Mouse (Mus musculus) embryonic facial prominence, embryonic 15.5 days (tissue): Measurements from ENCODE around the gene Rack1. TPM values are rescaled to one million over a fixed set of nuclear protein-coding genes. Genes with fewer than 3 reads are reported as not detected.
A peak's percentile ranks its signal among the peaks of the same experiment; 100 is the strongest.

Experiments used
- ATAC-seq: fragments of 200-750 bp; cut with Nextera tagmentation; 2 replicates; pipeline ENCODE4 v1.8.0; 2017; ENCODE audit warnings: low read depth, moderate TSS enrichment; ENCODE audit not compliant: insufficient number of reproducible peaks, low FRiP score, low TSS enrichment
- H3K27ac ChIP-seq: fragments of 300-500 bp; sonication (generic); replicated peaks from 2 replicates; pipeline ENCODE4 v1.5.1; 2015; ENCODE audit warnings: mild to moderate bottlenecking, inconsistent platforms
- H3K27me3 ChIP-seq: fragments of 300-500 bp; sonication (generic); 2 replicates; pipeline ENCODE4 v1.6.1; 2015; ENCODE audit warnings: inconsistent platforms
- H3K36me3 ChIP-seq: fragments of 300-500 bp; sonication (generic); 2 replicates; pipeline ENCODE4 v1.6.1; 2015; ENCODE audit warnings: mild to moderate bottlenecking, inconsistent platforms
- H3K4me1 ChIP-seq: fragments of 300-500 bp; sonication (generic); 2 replicates; pipeline ENCODE4 v1.6.1; 2015; ENCODE audit warnings: inconsistent platforms
- H3K4me2 ChIP-seq: fragments of 300-500 bp; sonication (generic); replicated peaks from 2 replicates; pipeline ENCODE4 v1.6.1; 2015; ENCODE audit warnings: mild to moderate bottlenecking, inconsistent platforms
- H3K4me3 ChIP-seq: fragments of 300-500 bp; sonication (generic); replicated peaks from 2 replicates; pipeline ENCODE4 v1.5.1; 2015; ENCODE audit warnings: mild to moderate bottlenecking, inconsistent platforms
- H3K9ac ChIP-seq: fragments of 300-500 bp; sonication (generic); 2 replicates; pipeline ENCODE4 v1.6.1; 2015; ENCODE audit warnings: inconsistent platforms
- H3K9me3 ChIP-seq: fragments of 300-500 bp; sonication (generic); replicated peaks from 2 replicates; pipeline ENCODE4 v1.6.1; 2016; ENCODE audit warnings: inconsistent platforms
- WGBS: fragments of 180-500 bp; shearing (Covaris S2); methylation state at CpG from one replicate; pipeline ENCODE4 v1.1.7; 2015; 5-methylcytosine and 5-hydroxymethylcytosine counted together
- polyA plus RNA-seq: library from polyadenylated mRNA; unstranded; fragments of >200 nt; fragmentation: Nextera tagmentation; extraction: Ambion mirVana; gene quantifications from 2 replicates; pipeline ENCODE4 v1.2.1, GENCODE M21; 2015

Gene Rack1
- polyA plus RNA-seq, 1 experiment from 2014 or later = 718 TPM

DNA sequence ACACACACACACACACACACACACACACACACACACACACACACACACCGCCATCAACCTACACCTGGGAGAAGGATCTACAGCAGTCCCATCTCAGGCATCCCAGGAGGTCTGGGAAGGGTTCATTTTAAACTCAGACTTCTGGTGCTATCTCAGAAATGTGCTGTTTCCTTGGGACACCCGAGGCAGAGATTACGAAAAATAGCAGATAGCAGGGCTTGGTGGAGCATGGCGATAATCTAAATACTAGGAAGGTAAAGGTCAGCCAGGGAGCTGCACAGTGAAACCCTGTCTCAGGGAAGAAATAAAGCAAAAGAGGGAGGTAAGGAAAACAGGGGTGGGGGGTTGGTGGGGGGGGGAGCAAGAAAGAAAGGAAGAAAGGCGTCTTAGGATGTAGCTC, 2.8 kb upstream of the Rack1 start:
- H3K9me3 ChIP-seq = no peaks in the 10 kb centered on the region
- no peaks in the 10 kb centered on the region for H3K27me3 ChIP-seq
- 90% methylated on average over 5 of the region's 5 CpGs for WGBS
- H3K4me1 ChIP-seq = peaks cover 26% of the 10 kb centered on the region
- H3K36me3 ChIP-seq = peaks cover 7% of the 10 kb centered on the region
- H3K4me3 ChIP-seq = no peak overlapping the region
- H3K27ac ChIP-seq = no peak overlapping the region
- H3K9ac ChIP-seq = no peak overlapping the region
- H3K4me2 ChIP-seq = no peak overlapping the region
- ATAC-seq = no peak

DNA sequence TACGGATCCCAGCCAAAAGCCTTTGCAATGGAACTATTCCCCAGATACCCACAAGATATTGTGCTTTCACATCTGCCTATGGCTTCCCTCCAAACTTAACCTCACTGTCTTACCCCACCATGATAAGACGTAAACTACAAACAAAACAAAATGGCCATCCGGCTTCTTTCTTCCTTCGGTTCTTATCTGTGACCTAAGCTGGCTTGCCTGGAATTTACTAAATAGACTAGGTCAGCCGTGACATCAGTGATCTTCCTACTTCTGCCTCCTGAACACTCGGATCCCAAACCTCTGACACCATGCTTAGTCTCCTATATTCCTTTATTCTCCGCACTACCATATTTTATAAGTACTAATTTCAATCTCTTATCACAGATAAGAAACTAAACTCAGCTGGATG, 1.8 kb upstream of the Rack1 start:
- no peak for ATAC-seq
- Histone ChIP-seq H3K9me3 (no peaks in the 10 kb centered on the region), H3K27ac (no peak overlapping the region), H3K4me1 (peaks cover 35% of the 10 kb centered on the region), H3K27me3 (no peaks in the 10 kb centered on the region), H3K36me3 (peaks cover 16% of the 10 kb centered on the region), H3K4me2 (peak overlapping the region; percentile 70), H3K9ac (no peak overlapping the region), H3K4me3 (peak overlapping the region; percentile 80)
- WGBS = 89% methylated on average over 7 of the region's 7 CpGs

DNA sequence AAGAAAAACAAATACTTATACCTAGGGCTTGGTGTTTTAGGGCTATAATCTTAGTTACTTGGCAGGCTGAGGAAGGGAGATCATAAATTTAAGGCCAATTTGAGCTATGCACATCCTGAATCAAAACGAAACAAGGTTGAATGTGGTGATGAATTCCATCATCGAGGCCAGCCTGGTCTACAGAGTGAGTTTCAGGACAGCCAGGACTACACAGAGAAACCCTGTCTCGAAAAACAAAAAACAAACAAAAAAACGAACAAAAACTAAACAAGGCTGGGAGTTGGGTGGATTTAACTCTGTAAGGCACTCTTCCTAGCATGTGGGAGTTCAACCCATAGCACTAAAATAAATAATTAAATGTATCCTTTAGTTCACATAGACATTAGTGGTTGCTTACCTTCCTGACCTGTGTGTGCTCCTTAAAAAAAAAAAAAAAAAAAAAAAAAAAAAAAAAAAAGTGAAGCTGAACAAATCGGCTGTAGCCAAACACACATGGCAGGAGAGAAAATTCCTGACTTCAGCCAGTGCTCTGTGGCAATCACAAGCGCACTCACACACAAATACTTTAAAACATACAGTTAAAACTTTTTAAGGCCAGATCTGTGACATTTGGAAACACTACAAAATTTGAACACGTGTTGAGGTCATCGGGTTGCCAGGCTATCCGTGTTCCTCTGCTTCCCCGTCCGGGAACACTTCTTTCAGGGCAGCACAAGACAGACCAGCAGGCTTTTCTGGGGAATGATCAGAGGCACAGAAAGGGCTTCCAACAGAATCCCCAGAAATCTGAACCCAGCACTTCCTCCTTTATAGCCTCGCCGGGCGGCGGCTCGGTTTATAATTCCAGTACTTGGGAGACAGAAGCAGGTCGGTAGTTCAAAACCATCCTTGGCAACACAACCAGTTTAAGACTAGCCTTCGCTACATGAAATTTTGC, 880 bp upstream of the Rack1 start:
- peak overlapping the region; percentile 70 for H3K4me2 ChIP-seq
- H3K36me3 ChIP-seq = peaks cover 25% of the 10 kb centered on the region
- H3K27ac ChIP-seq = peak overlapping the region; percentile 100
- H3K4me1 ChIP-seq = peaks cover 35% of the 10 kb centered on the region
- peak overlapping the region; percentile 80 for H3K4me3 ChIP-seq
- WGBS = 8% methylated on average over 18 of the region's 18 CpGs
- no peaks in the 10 kb centered on the region for H3K27me3 ChIP-seq
- no peak for ATAC-seq
- no peaks in the 10 kb centered on the region for H3K9me3 ChIP-seq
- H3K9ac ChIP-seq = peak overlapping the region; percentile 77

DNA sequence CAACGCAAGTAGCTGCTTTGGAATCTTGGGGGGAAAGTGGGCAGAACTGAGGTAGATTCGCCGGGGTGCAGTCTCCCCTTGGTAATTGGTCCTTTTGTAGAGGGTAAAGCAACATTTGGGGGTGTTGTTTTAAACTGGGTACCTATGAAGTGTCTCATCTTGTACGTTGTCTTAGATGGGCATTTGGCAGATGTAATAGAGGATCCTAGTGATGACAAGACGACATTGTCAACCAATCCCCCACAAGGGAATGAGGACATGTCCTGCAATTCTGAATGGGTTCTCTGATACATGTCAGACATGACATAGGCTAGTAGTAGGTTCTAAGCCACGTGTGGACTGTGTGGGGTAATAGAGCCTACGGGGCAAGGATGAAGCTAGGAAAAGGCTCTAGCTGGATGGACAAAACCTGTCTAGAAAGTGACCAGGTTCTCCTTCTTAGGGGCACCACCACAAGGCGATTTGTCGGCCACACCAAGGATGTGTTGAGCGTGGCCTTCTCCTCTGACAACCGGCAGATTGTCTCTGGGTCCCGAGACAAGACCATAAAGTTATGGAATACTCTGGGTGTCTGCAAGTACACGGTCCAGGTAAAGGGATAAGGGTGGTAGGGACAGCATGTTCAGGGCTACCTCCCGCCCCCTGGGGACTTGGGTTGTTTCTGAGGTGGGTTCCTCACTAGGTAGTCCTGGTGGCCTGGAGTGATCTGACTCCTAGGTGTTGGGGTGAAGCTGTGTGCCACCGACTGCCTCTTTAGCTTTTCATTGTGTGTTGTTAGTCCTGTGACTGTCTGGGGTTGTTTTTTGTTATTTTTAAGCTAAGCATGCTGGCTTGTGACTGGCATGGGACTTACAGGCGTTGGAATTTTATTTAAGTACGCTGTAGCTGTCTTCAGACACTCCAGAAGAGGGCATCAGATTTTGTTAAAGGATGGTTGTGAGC, 2.0 kb downstream of the Rack1 start:
- ATAC-seq = no peak
- H3K36me3 ChIP-seq = peaks cover 54% of the 10 kb centered on the region
- WGBS = 73% methylated on average over 17 of the region's 17 CpGs

DNA sequence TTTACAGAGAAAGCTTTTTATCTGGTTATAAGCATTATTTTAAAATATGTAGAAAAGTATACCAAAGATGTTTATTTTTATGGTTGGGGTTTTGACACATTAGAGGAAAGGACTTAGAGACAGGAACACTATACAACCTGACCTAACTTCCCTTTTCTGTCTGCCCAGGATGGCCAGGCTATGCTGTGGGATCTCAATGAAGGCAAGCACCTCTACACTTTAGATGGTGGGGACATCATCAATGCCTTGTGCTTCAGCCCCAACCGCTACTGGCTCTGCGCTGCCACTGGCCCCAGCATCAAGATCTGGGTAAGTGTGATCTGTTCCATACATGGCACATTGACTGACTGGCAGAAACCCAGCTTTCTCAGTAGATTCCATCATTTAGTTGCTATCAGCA, 3.9 kb downstream of the Rack1 start:
- no peak overlapping the region for H3K9ac ChIP-seq
- no peaks in the 10 kb centered on the region for H3K27me3 ChIP-seq
- H3K27ac ChIP-seq = no peak overlapping the region
- H3K4me3 ChIP-seq = no peak overlapping the region
- no peaks in the 10 kb centered on the region for H3K9me3 ChIP-seq
- no peak for ATAC-seq
- no peak overlapping the region for H3K4me2 ChIP-seq
- H3K36me3 ChIP-seq = peaks cover 73% of the 10 kb centered on the region
- WGBS = 92% methylated on average over 2 of the region's 2 CpGs
- H3K4me1 ChIP-seq = peaks cover 25% of the 10 kb centered on the region

More for the DNA sequence above, 2.0 kb downstream of the Rack1 start:
- Histone ChIP-seq H3K9me3 (no peaks in the 10 kb centered on the region), H3K4me1 (peaks cover 35% of the 10 kb centered on the region), H3K9ac (peak overlapping the region; percentile 77), H3K27me3 (no peaks in the 10 kb centered on the region), H3K4me3 (peak overlapping the region; percentile 80), H3K4me2 (peak overlapping the region; percentile 70), H3K27ac (no peak overlapping the region)

DNA sequence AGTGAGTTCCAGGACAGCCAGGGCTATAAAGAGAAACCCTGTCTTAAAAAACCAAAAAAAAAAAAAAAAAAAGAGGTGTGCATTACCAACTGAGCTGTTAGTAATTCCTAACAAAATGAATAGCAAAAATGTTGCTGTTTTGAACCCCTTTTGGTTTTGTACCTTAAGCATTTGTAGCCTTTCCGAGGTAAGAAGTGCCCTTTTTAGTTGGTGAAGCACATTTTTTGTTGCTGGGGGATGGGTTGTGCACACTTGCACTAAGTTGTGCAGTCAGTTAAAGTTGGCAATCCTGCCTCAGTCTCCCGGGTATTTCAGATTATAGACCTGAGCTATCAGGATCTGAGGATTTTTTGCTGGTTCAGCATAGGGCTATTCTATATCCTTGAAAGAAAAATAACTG, 4.8 kb downstream of the Rack1 start:
- Histone ChIP-seq H3K4me2 (no peak overlapping the region), H3K27ac (no peak overlapping the region), H3K9me3 (no peaks in the 10 kb centered on the region), H3K9ac (no peak overlapping the region), H3K27me3 (no peaks in the 10 kb centered on the region), H3K4me1 (peaks cover 25% of the 10 kb centered on the region), H3K4me3 (no peak overlapping the region), H3K36me3 (peaks cover 82% of the 10 kb centered on the region)
- 84% methylated on average over 2 of the region's 2 CpGs for WGBS
- ATAC-seq = no peak

DNA sequence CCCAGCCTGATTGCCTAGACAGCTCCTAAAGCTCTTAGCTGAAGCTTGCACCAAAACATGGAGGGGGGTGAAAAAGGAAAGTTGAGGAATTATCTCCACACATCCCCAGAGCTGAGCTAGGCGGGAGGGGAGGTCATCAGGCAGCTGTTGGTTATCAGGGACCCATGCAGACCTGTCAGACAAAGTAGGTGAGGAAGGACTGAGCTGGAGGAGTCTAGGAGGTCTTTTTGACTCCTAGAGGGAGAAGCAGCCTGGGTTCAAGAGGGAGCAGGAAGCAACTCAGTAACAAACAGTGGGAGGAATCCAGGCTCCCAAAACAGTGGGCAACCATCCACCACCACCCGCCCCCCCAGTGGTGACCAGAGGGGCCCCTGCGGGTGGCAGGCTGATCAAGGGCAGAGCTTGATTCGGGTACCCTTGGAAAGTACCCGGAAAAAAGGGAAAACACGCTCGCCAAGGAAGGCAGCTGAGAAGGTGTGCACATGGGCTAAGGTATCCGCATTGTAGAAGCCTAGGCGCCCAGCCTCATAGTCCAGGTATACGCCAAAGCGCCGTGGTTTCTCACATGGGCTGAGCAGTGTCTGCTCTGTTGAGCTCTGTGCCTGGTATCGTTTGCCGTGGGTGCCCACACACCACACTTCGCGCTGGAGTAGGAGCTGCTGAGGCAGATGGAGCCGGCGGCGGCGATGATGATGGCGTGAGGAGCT, 6.9 kb downstream of the Rack1 start:
- Histone ChIP-seq H3K36me3 (peaks cover 98% of the 10 kb centered on the region), H3K4me1 (peaks cover 15% of the 10 kb centered on the region), H3K9ac (no peak overlapping the region), H3K4me3 (no peak overlapping the region), H3K9me3 (no peaks in the 10 kb centered on the region), H3K4me2 (no peak overlapping the region), H3K27ac (peak overlapping the region; percentile 4; the same call in 1 of the 2 replicates), H3K27me3 (no peaks in the 10 kb centered on the region)
- peak; percentile 25 for ATAC-seq
- 53% methylated on average over 21 of the region's 21 CpGs for WGBS

DNA sequence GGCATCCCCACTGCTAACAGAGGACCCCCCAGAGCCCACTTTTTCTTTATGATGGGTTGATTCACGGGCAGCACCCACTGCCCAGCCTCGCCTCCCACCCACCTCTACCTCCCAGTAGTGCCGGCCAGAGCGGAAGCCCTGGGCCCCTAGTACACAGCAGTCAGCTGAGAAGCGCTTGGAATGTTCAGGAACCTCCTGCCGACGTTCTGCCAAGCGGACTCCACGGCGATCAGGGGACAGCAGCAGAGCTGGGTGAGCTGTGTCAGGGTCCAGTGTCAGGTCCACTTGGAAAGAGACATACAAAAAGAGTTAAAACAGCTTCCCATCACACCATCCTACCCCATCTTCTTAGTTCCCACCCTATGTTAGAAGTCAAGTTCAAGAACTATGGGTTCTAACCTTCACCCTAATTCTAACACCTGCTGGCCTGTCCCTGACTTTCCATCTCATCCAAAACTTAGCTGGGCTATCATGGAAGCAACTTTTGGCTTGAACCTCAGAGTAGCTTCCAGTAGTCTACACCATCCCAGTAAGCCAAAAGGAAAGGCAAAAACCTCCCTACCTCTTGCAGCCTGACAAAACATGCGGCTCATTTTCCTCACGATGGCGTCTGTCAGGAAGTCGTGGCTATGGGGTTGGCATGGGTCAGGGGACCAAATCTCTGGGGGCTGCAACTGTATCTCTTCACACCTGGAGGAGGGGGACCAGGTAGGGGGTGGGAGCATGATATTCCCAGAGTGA, 7.6 kb downstream of the Rack1 start:
- H3K9ac ChIP-seq = no peak overlapping the region
- 0 out of 2 replicates have a peak overlapping the region, but pooled peaks have one; percentile 4 for H3K27ac ChIP-seq
- 58% methylated on average over 14 of the region's 14 CpGs for WGBS
- peaks cover 8% of the 10 kb centered on the region; the same call in 1 of the 2 replicates for H3K4me1 ChIP-seq
- peaks cover 98% of the 10 kb centered on the region for H3K36me3 ChIP-seq
- ATAC-seq = no peak
- no peak overlapping the region for H3K4me3 ChIP-seq
- H3K9me3 ChIP-seq = no peaks in the 10 kb centered on the region
- H3K27me3 ChIP-seq = no peaks in the 10 kb centered on the region
- H3K4me2 ChIP-seq = no peak overlapping the region

DNA sequence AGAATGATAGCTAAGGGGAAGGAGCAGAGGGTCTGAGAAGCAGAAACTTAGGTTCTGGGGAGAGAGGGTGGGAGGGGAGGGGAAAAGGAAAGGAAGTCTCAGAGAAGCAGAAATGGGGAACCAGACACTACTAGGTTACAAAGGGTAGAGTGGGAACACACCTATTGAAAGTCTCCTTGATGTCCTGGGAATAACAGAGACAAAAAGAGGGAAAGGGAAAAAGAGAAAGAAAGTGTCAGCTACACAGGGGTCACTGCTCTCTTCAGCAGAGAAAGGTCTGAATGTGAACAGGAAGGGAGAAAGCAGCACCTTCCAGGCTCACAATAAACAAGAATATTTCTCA, 8.1 kb downstream of the Rack1 start:
- Histone ChIP-seq H3K4me3 (no peak overlapping the region), H3K27ac (no peak overlapping the region), H3K27me3 (no peaks in the 10 kb centered on the region), H3K4me2 (no peak overlapping the region), H3K36me3 (peaks cover 97% of the 10 kb centered on the region), H3K9me3 (no peaks in the 10 kb centered on the region), H3K9ac (no peak overlapping the region), H3K4me1 (0 out of 2 replicates have a peak, but pooled peaks cover 4% of the 10 kb centered on the region)
- no peak for ATAC-seq

DNA sequence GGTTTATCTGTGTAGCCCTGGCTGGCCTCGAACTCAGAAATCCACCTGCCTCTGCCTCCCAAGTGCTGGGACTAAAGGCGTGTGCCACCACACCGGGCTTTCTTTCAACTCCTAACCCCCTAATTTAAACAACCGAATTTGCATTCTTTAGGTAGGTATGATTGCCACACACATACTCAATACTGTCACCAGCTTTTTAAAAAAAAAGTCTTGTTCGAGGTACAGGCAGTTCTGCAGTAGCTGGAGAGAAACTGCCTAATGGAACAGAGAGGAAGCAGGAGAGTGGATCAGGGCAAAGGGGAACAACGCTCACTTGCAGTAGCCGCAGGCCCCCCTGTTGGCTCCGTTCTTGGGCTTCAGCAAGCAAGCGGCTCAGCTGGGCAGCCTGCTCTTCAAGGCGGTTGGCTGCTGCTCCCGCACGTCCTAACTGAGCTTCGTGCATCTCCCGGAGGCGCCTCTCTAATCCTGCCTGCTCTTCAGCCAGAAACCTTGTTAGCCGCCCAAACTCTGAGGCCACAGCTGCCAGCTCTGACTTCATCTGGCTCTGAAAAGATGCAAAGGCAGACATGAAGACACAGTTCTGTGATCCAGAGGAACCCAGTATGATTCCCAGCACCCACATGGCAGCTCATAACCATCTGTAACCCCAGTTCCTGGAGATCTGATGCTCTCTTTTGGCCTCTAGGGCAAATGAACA, 8.8 kb downstream of the Rack1 start:
- WGBS = 61% methylated on average over 16 of the region's 16 CpGs
- H3K4me1 ChIP-seq = 0 out of 2 replicates have a peak, but pooled peaks cover 4% of the 10 kb centered on the region
- no peak overlapping the region for H3K9ac ChIP-seq
- no peaks in the 10 kb centered on the region for H3K27me3 ChIP-seq
- peaks cover 96% of the 10 kb centered on the region for H3K36me3 ChIP-seq
- no peak overlapping the region for H3K4me2 ChIP-seq
- no peak for ATAC-seq
- no peaks in the 10 kb centered on the region for H3K9me3 ChIP-seq
- 0 out of 2 replicates have a peak overlapping the region, but pooled peaks have one; percentile 14 for H3K27ac ChIP-seq
- H3K4me3 ChIP-seq = no peak overlapping the region
